Mouse (Mus musculus) intestine, postnatal 0 days (tissue): ENCODE data around the gene Bcar1. TPM values are rescaled to one million over a fixed set of nuclear protein-coding genes. Genes with fewer than 3 reads are reported as not detected.

Experiments used
- ATAC-seq: fragments of 200-750 bp; cut with Nextera tagmentation; 2 replicates; pipeline ENCODE4 v1.8.0; 2017; ENCODE audit warnings: mild to moderate bottlenecking, moderate TSS enrichment, moderate library complexity
- H3K27ac ChIP-seq: fragments of 300-500 bp; sonication (generic); 2 replicates; pipeline ENCODE4 v1.5.1; 2014; ENCODE audit warnings: mild to moderate bottlenecking, low read depth, low read length, moderate library complexity
- H3K27me3 ChIP-seq: fragments of 300-500 bp; sonication (generic); replicated peaks from 2 replicates; pipeline ENCODE4 v1.6.1; 2014; ENCODE audit warnings: low read length, mixed read lengths; ENCODE audit not compliant: control insufficient read depth, insufficient read depth
- H3K36me3 ChIP-seq: fragments of 300-500 bp; sonication (generic); 2 replicates; pipeline ENCODE4 v1.6.1; 2014; ENCODE audit warnings: mild to moderate bottlenecking, moderate library complexity; ENCODE audit not compliant: control insufficient read depth, insufficient read depth
- H3K4me1 ChIP-seq: fragments of 300-500 bp; sonication (generic); replicated peaks from 2 replicates; pipeline ENCODE4 v1.6.1; 2014; ENCODE audit warnings: antibody characterized with exemption, low read length, mixed read lengths; ENCODE audit not compliant: control insufficient read depth, insufficient read depth
- H3K4me2 ChIP-seq: fragments of 300-500 bp; sonication (generic); replicated peaks from 2 replicates; pipeline ENCODE4 v1.6.1; 2014; ENCODE audit warnings: low read depth, mild to moderate bottlenecking, moderate library complexity
- H3K4me3 ChIP-seq: fragments of 300-500 bp; sonication (generic); 2 replicates; pipeline ENCODE4 v1.5.1; 2014; ENCODE audit warnings: low read depth, low read length
- H3K9ac ChIP-seq: fragments of 300-500 bp; sonication (generic); 2 replicates; pipeline ENCODE4 v1.6.1; 2014; ENCODE audit warnings: mild to moderate bottlenecking, low read depth, low read length
- H3K9me3 ChIP-seq: fragments of 300-500 bp; sonication (generic); 2 replicates; pipeline ENCODE4 v1.6.1; 2016; ENCODE audit warnings: mixed run types; ENCODE audit not compliant: control insufficient read depth
- CTCF ChIP-seq: sonication (generic); IDR thresholded peaks from 2 replicates; pipeline ENCODE4 v1.5.1; 2016; ENCODE audit warnings: low read depth, mild to moderate bottlenecking, control low read depth, antibody characterized with exemption, moderate library complexity
- WGBS: fragments of 180-500 bp; shearing (Covaris S2); extraction: QIAGEN DNeasy Blood & Tissue Kit; methylation state at CpG from one replicate; pipeline ENCODE4 v1.1.7; 2014; 5-methylcytosine and 5-hydroxymethylcytosine counted together
- polyA plus RNA-seq: library from polyadenylated mRNA; unstranded; fragments of >200 nt; fragmentation: Nextera tagmentation; extraction: Ambion mirVana; gene quantifications from 2 replicates; pipeline ENCODE4 v1.2.1, GENCODE M21; 2015

The Bcar1 gene
- polyA plus RNA-seq, 1 experiment from 2014 or later = 38.8 TPM

DNA sequence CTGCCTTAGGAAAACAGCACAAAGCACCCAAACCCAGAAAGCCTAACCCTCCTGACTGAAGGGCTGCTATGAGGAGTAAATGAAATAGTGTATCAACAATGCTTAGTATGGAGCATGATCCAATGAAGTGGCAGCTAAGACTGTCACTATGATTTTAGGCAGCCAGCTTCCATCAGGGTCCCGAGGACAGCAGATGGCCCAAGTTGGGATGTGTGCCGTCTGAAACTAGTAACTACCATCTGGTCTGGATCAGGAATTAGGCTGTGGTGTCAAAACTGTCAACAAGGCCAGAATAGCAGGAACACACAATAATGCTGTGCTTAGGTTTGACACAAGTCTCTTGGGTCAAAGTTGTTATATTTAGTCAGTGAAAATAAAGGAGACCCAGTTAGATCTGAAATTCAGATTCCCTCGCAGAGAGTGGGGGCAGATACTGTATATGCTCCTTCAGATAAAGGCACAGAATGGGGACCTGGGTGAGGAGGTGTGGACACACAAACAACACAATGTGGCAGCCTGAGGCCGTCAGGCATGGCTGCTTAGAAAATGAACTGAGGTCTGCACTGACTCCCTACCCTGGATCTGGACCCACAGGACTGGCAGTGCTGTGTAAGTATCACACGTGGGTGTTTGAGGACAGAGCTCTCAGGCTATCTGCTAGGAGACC, 27.5 kb upstream of the Bcar1 start:
- H3K27ac ChIP-seq = no peak overlapping the region
- H3K9me3 ChIP-seq = no peaks in the 10 kb centered on the region
- H3K9ac ChIP-seq = no peak overlapping the region
- H3K36me3 ChIP-seq = peaks cover 36% of the 10 kb centered on the region
- WGBS = 69% methylated on average over 5 of the region's 5 CpGs
- H3K27me3 ChIP-seq = no peaks in the 10 kb centered on the region
- no peaks in the 10 kb centered on the region for H3K4me1 ChIP-seq
- H3K4me2 ChIP-seq = no peak overlapping the region
- ATAC-seq = no peak
- no peak overlapping the region for H3K4me3 ChIP-seq
- TF ChIP-seq CTCF = no peak

DNA sequence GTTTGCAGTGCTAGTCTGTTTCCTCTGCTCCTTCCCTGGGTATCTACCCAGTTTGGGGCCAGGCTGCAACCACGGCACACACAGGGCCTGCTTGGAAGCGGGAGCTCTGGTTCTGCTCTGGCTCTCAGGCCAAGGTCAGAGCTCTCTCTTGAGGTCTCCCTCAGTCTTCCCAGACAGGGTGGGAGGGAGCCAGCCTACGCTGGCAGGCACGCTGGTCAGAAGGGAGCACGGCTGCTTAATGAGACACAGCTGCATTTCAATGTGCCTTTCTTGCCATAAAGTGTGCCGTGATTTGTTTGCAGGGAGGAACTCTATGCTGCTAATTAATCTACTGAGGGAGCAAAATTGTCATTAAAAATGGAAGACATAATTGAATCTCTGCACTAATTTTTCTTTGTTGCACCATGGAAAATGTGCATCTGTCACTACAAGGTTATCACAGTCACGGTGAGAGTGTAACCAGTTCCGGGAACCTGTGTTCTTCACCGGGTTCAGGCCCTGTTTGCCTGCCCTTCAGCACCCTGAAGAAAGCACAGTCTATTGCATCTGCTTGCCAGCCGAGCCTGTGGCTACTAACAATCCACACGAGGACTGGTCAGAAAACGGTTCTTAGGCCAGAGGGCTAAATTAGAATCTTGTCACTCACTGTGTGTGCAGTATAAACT, 26.3 kb upstream of the Bcar1 start:
- H3K9me3 ChIP-seq = no peaks in the 10 kb centered on the region
- H3K4me3 ChIP-seq = no peak overlapping the region
- H3K36me3 ChIP-seq = peaks cover 33% of the 10 kb centered on the region
- WGBS = 70% methylated on average over 12 of the region's 12 CpGs
- TF ChIP-seq CTCF = no peak
- no peak for ATAC-seq
- no peak overlapping the region for H3K27ac ChIP-seq
- no peaks in the 10 kb centered on the region for H3K4me1 ChIP-seq
- no peak overlapping the region for H3K4me2 ChIP-seq
- no peak overlapping the region for H3K9ac ChIP-seq
- H3K27me3 ChIP-seq = no peaks in the 10 kb centered on the region

DNA sequence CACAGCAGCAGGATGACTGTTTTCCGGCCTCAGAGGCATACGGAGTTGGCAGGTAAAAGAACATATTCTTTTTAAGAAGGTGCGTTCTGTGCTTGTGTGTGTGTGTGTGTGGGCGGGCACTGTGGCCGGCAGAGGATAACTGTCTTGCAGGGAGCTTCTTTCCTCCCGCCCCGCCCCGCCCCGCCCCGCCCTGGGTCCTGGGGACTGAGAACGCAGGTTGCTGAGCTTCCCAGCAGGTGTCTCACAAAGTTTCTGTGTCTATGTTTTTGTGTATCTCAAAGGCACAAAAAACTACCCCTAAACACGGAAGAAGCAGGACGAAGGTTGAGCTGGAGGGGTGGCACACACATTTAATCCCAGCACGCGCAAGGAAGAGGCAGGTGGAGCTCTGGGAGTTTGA, 25.7 kb upstream of the Bcar1 start:
- no peak for ATAC-seq
- Histone ChIP-seq H3K9ac (no peak overlapping the region), H3K4me1 (no peaks in the 10 kb centered on the region), H3K9me3 (no peaks in the 10 kb centered on the region), H3K36me3 (peaks cover 27% of the 10 kb centered on the region), H3K4me2 (no peak overlapping the region), H3K4me3 (no peak overlapping the region), H3K27ac (no peak overlapping the region), H3K27me3 (no peaks in the 10 kb centered on the region)
- 63% methylated on average over 15 of the region's 15 CpGs for WGBS
- TF ChIP-seq CTCF = no peak

DNA sequence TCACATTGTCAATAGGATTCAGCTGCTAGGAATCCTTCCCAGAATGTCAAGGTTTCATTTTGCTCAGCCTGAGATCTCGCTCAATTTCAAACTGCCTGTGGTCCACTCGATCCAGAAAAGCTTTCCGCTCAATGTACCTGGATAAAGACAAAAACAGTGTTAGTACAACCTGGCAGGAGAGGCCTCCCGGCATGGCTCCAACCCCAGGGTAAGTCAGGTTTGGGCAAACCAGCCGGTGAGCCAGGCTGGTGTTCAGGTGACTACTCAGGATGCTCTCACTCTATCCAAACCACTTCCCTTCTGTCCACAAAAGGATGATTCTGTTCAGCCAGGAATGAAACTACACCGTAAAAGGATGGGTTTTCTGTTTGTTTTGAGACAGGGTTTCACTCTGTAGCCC, 25.0 kb upstream of the Bcar1 start:
- ATAC-seq = no peak

DNA sequence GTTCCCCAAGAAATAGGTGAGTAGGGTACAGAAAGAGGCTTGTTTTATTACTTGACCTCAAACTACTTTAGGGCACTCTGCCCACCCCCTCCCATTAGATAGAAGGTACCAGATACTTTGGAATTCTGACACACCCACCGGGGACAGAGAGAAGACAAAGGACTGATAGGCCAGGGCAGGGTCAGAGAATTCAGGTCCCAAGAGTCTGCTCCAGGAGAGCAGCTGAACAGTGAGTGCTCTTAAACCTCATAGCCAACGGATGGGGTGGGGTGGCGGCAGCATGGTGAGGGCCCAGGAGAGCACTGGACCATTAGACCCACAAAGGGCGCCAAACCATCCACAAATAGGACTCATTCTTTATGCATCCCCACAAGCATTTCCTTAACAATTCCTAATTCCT, 22.0 kb upstream of the Bcar1 start:
- Histone ChIP-seq H3K27me3 (no peaks in the 10 kb centered on the region), H3K4me2 (no peak overlapping the region), H3K27ac (no peak overlapping the region), H3K36me3 (peaks cover 25% of the 10 kb centered on the region), H3K9me3 (no peaks in the 10 kb centered on the region), H3K4me3 (no peak overlapping the region), H3K4me1 (no peaks in the 10 kb centered on the region), H3K9ac (no peak overlapping the region)
- no peak for TF ChIP-seq CTCF
- ATAC-seq = no peak
- WGBS = 84% methylated on average over 4 of the region's 4 CpGs

More for the DNA sequence above, 25.0 kb upstream of the Bcar1 start:
- Histone ChIP-seq H3K4me2 (no peak overlapping the region), H3K27me3 (no peaks in the 10 kb centered on the region), H3K9me3 (no peaks in the 10 kb centered on the region), H3K36me3 (peaks cover 25% of the 10 kb centered on the region), H3K4me3 (no peak overlapping the region), H3K9ac (no peak overlapping the region), H3K27ac (no peak overlapping the region), H3K4me1 (no peaks in the 10 kb centered on the region)
- 87% methylated on average over 6 of the region's 6 CpGs for WGBS
- TF ChIP-seq CTCF = no peak

DNA sequence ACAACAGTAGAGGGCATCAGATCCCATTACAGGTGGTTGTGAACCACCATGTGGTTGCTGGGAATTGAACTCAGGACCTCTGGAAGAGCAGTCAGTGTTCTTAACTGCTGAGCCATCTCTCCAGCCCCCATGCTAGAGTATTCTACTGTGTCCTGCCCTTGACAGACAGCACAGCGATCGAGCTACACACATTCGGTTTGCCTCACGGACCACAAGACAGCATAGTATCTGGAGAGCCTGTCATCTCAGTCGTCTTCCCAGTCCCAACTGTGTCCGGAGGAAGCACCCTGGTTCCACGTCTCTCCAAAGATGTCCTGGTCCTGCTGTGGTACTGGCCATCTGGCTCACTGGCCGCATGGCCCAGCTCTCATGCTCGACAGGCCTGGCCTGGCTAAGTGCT, 21.5 kb upstream of the Bcar1 start:
- H3K36me3 ChIP-seq = peaks cover 25% of the 10 kb centered on the region
- no peak overlapping the region for H3K4me3 ChIP-seq
- no peak overlapping the region for H3K9ac ChIP-seq
- no peak overlapping the region for H3K27ac ChIP-seq
- H3K27me3 ChIP-seq = no peaks in the 10 kb centered on the region
- no peak for TF ChIP-seq CTCF
- no peaks in the 10 kb centered on the region for H3K4me1 ChIP-seq
- no peak for ATAC-seq
- 96% methylated on average over 9 of the region's 9 CpGs for WGBS
- H3K4me2 ChIP-seq = no peak overlapping the region
- no peaks in the 10 kb centered on the region for H3K9me3 ChIP-seq
